Mouse (Mus musculus) lung, adult 2 months (tissue): Measurements from ENCODE around the gene Fanca.

Source experiments
- CTCF ChIP-seq: fragments of 200-500 bp; IDR thresholded peaks from 2 replicates; pipeline ENCODE4 v1.5.1; 2011; ENCODE audit warnings: mild to moderate bottlenecking, low read length, control low read depth; ENCODE audit not compliant: insufficient read depth
- POLR2A ChIP-seq: fragments of 200-500 bp; IDR thresholded peaks from 2 replicates; pipeline ENCODE4 v1.6.1; 2011; ENCODE audit warnings: low read depth, mild to moderate bottlenecking, control low read depth, low read length, borderline replicate concordance; ENCODE audit errors: extremely low read depth

DNA sequence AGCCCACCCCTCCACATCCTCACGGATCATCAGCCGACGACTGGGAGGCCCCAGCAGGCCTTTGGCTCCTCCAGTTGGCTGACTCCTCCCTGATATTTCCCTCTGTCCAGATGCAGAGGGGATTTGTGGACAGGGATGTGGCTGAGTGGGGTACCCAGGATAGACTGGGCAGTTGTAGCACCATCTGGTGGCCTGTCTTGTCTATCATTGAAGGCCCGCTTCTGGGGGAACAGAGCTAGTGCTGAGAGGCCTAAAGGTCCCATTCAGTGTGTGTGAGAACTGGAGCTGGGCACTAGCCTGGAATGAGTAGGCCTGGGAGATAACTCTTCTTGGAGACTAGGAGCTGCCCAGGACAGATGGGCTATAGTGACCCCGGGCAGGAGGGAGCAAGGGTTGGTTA is 86.6 kb downstream of the Fanca start:
- TF ChIP-seq CTCF (no peak), POLR2A (no peak)
